Mouse (Mus musculus) testis, adult 2 months (tissue): ENCODE measurements around the gene Rnf168.

Experiments
- CTCF ChIP-seq: fragments of 200-500 bp; IDR thresholded peaks from 2 replicates; pipeline ENCODE4 v1.5.1; 2012; ENCODE audit warnings: low read depth, mild to moderate bottlenecking, inconsistent platforms, low read length, moderate library complexity; ENCODE audit not compliant: control insufficient read depth, insufficient read depth, insufficient replicate concordance
- POLR2A ChIP-seq: fragments of 200-500 bp; IDR thresholded peaks from 2 replicates; pipeline ENCODE4 v1.6.1; 2012; ENCODE audit warnings: low read depth, mild to moderate bottlenecking, inconsistent platforms, low read length, moderate library complexity; ENCODE audit not compliant: control insufficient read depth

DNA sequence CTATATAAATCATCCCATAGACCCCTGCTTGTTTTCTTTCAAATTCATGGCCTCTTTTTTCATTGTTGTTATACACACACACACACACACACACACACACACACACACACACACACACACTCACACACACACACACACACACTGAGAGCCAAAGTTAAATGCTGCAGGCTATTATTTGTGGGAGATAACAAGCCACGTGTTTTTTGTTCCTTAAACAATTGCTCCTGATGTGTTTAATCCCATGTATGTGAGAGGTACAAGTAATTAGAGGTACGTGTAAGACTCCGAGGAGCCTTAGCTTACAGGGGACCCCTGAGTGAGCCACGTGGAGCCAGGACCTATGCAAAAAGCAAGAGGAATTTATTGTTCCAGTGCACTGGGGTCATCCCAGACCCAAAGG is 34.7 kb downstream of the Rnf168 start:
- no peak for TF ChIP-seq CTCF
- no peak for TF ChIP-seq POLR2A
